Mouse (Mus musculus) heart, embryonic 16.5 days (tissue): ENCODE data around the gene Nptxr. TPM values are rescaled to one million over a fixed set of nuclear protein-coding genes. Genes with fewer than 3 reads are reported as not detected.

Experiments used
- ATAC-seq: fragments of 200-750 bp; cut with Nextera tagmentation; replicated peaks from 2 replicates; pipeline ENCODE4 v1.8.0; 2017; ENCODE audit warnings: moderate number of reproducible peaks; ENCODE audit not compliant: insufficient read depth, low FRiP score; ENCODE audit errors: extremely low read depth
- H3K27ac ChIP-seq: fragments of 300-500 bp; sonication (generic); 2 replicates; pipeline ENCODE4 v1.5.1; 2014; ENCODE audit warnings: mild to moderate bottlenecking, low read length, control low read depth, moderate library complexity
- H3K27me3 ChIP-seq: fragments of 300-500 bp; sonication (generic); 2 replicates; pipeline ENCODE4 v1.6.1; 2014; ENCODE audit warnings: low read length, mixed read lengths; ENCODE audit not compliant: control insufficient read depth, insufficient read depth
- H3K36me3 ChIP-seq: fragments of 300-500 bp; sonication (generic); 2 replicates; pipeline ENCODE4 v1.6.1; 2014; ENCODE audit not compliant: control insufficient read depth, insufficient read depth
- H3K4me1 ChIP-seq: fragments of 300-500 bp; sonication (generic); 2 replicates; pipeline ENCODE4 v1.6.1; 2014; ENCODE audit warnings: low read length, mixed read lengths; ENCODE audit not compliant: control insufficient read depth, insufficient read depth
- H3K4me2 ChIP-seq: fragments of 300-500 bp; sonication (generic); 2 replicates; pipeline ENCODE4 v1.6.1; 2014; ENCODE audit warnings: low read depth, mild to moderate bottlenecking, control low read depth, low read length
- H3K4me3 ChIP-seq: fragments of 300-500 bp; sonication (generic); 2 replicates; pipeline ENCODE4 v1.5.1; 2014; ENCODE audit warnings: mild to moderate bottlenecking, control low read depth, low read length
- H3K9ac ChIP-seq: fragments of 300-500 bp; sonication (generic); 2 replicates; pipeline ENCODE4 v1.6.1; 2014; ENCODE audit warnings: low read length, control low read depth
- H3K9me3 ChIP-seq: fragments of 300-500 bp; sonication (generic); replicated peaks from 2 replicates; pipeline ENCODE4 v1.6.1; 2016; ENCODE audit warnings: low read length; ENCODE audit not compliant: control insufficient read depth
- WGBS: fragments of 180-500 bp; shearing (Covaris S2); extraction: QIAGEN DNeasy Blood & Tissue Kit; methylation state at CpG from one replicate; pipeline ENCODE4 v1.1.7; 2014; 5-methylcytosine and 5-hydroxymethylcytosine counted together
- polyA plus RNA-seq: library from polyadenylated mRNA; unstranded; fragments of >200 nt; fragmentation: Nextera tagmentation; extraction: Ambion mirVana; gene quantifications from 2 replicates; pipeline ENCODE4 v1.2.1, GENCODE M21; 2015

The Nptxr gene
- polyA plus RNA-seq, 1 experiment from 2014 or later = 2.2 TPM

GRCm38 (mm10) chr15:79808658-79809057, 4.1 kb upstream of the Nptxr start:
- peaks cover 42% of the 10 kb centered on the region for H3K27me3 ChIP-seq
- H3K9ac ChIP-seq = no peak overlapping the region
- no peak overlapping the region for H3K4me3 ChIP-seq
- no peak overlapping the region for H3K4me2 ChIP-seq
- 51% methylated on average over 5 of the region's 5 CpGs for WGBS
- H3K4me1 ChIP-seq = peaks cover 2% of the 10 kb centered on the region
- no peak for ATAC-seq
- no peaks in the 10 kb centered on the region for H3K36me3 ChIP-seq
- H3K9me3 ChIP-seq = no peaks in the 10 kb centered on the region
- H3K27ac ChIP-seq = no peak overlapping the region

GRCm38 (mm10) chr15:79808114-79808513, 3.5 kb upstream of the Nptxr start:
- Histone ChIP-seq H3K4me2 (no peak overlapping the region), H3K27me3 (peaks cover 47% of the 10 kb centered on the region), H3K27ac (no peak overlapping the region), H3K4me1 (peaks cover 3% of the 10 kb centered on the region), H3K4me3 (no peak overlapping the region), H3K9ac (no peak overlapping the region), H3K36me3 (no peaks in the 10 kb centered on the region), H3K9me3 (no peaks in the 10 kb centered on the region)
- 30% methylated on average over 5 of the region's 5 CpGs for WGBS
- no peak for ATAC-seq

GRCm38 (mm10) chr15:79807050-79807449, 2.5 kb upstream of the Nptxr start:
- Histone ChIP-seq H3K9me3 (no peaks in the 10 kb centered on the region), H3K4me1 (peaks cover 3% of the 10 kb centered on the region), H3K4me2 (no peak overlapping the region), H3K4me3 (no peak overlapping the region), H3K27me3 (peaks cover 58% of the 10 kb centered on the region), H3K27ac (no peak overlapping the region), H3K9ac (no peak overlapping the region), H3K36me3 (no peaks in the 10 kb centered on the region)
- 29% methylated on average over 1 of the region's 1 CpGs for WGBS
- no peak for ATAC-seq

DNA sequence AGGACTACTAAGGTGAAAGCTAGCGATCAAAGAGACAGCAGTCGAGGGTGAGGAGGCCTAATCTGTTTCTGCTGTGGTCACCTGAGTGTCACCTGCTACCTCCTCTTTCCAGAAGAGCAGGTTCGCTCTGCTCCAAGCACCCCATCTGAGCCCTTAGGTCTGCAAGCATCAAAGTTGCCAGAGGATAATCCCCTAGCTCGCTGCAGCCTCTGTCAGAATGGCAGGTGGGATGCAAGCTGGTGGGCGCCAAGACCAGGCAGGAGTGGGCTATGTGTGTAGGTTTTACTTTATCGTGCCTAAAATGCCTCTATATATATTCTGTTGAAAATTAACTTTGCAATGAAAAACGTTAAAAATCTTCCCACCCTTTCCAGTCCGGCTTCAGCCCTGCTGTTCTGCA, 680 bp upstream of the Nptxr start:
- H3K9me3 ChIP-seq = no peaks in the 10 kb centered on the region
- no peaks in the 10 kb centered on the region for H3K36me3 ChIP-seq
- no peak overlapping the region for H3K27ac ChIP-seq
- H3K4me2 ChIP-seq = no peak overlapping the region
- H3K4me1 ChIP-seq = peaks cover 3% of the 10 kb centered on the region
- peaks cover 65% of the 10 kb centered on the region for H3K27me3 ChIP-seq
- ATAC-seq = no peak
- 27% methylated on average over 8 of the region's 8 CpGs for WGBS
- H3K4me3 ChIP-seq = no peak overlapping the region
- no peak overlapping the region for H3K9ac ChIP-seq

- Histone ChIP-seq H3K4me3 (peak overlapping the region; percentile 71), H3K27ac (no peak overlapping the region), H3K4me1 (peaks cover 3% of the 10 kb centered on the region), H3K4me2 (peak overlapping the region; percentile 95), H3K9ac (peak overlapping the region; percentile 70), H3K36me3 (no peaks in the 10 kb centered on the region), H3K9me3 (no peaks in the 10 kb centered on the region), H3K27me3 (peaks cover 63% of the 10 kb centered on the region)
- 6% methylated on average over 78 of the region's 81 CpGs for WGBS
- peak; percentile 56 for ATAC-seq
Observed at GRCm38 (mm10) chr15:79803533-79804351, 824 bp downstream of the Nptxr start.

GRCm38 (mm10) chr15:79802304-79802703, 2.3 kb downstream of the Nptxr start:
- WGBS = 47% methylated on average over 4 of the region's 4 CpGs
- Histone ChIP-seq H3K4me3 (no peak overlapping the region), H3K9me3 (no peaks in the 10 kb centered on the region), H3K36me3 (no peaks in the 10 kb centered on the region), H3K4me1 (peaks cover 3% of the 10 kb centered on the region), H3K27ac (no peak overlapping the region), H3K9ac (no peak overlapping the region), H3K27me3 (peaks cover 58% of the 10 kb centered on the region), H3K4me2 (no peak overlapping the region)
- ATAC-seq = no peak

DNA sequence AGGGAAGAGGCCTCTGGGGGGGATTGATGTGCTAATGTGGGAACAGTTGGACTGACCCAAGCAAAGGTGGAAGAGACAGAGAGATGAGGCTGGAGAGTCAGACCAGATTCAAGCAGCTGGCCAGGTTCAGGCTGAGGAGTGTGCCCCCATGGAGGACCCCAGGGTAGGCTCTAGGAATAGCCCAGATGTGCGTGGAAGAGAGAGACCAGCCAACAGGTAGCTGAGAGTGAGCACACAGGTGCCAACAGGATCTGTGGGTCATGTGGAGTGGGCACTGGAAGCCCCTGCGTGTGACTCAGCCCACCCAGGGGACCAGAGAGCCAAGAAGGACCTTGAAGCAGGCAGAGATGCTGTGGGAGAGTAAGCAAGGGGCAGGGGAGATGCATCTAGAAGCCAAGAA, 2.9 kb downstream of the Nptxr start:
- Histone ChIP-seq H3K36me3 (no peaks in the 10 kb centered on the region), H3K27me3 (peaks cover 52% of the 10 kb centered on the region), H3K4me3 (no peak overlapping the region), H3K9me3 (no peaks in the 10 kb centered on the region), H3K4me2 (no peak overlapping the region), H3K4me1 (peaks cover 3% of the 10 kb centered on the region), H3K9ac (no peak overlapping the region), H3K27ac (no peak overlapping the region)
- no peak for ATAC-seq
- WGBS = 48% methylated on average over 2 of the region's 2 CpGs

GRCm38 (mm10) chr15:79800701-79801100, 3.9 kb downstream of the Nptxr start:
- ATAC-seq = no peak
- H3K27ac ChIP-seq = no peak overlapping the region
- WGBS = 61% methylated on average over 11 of the region's 11 CpGs
- H3K4me3 ChIP-seq = no peak overlapping the region
- no peaks in the 10 kb centered on the region for H3K9me3 ChIP-seq
- peaks cover 42% of the 10 kb centered on the region for H3K27me3 ChIP-seq
- H3K36me3 ChIP-seq = no peaks in the 10 kb centered on the region
- H3K9ac ChIP-seq = no peak overlapping the region
- no peak overlapping the region for H3K4me2 ChIP-seq
- H3K4me1 ChIP-seq = peaks cover 3% of the 10 kb centered on the region

- Histone ChIP-seq H3K4me2 (no peak overlapping the region), H3K9ac (no peak overlapping the region), H3K27ac (no peak overlapping the region), H3K27me3 (peaks cover 29% of the 10 kb centered on the region), H3K36me3 (no peaks in the 10 kb centered on the region), H3K4me1 (peaks cover under 1% of the 10 kb centered on the region; the same call in 1 of the 2 replicates), H3K4me3 (no peak overlapping the region), H3K9me3 (no peaks in the 10 kb centered on the region)
- no peak for ATAC-seq
- WGBS = 80% methylated on average over 10 of the region's 10 CpGs
Observed at GRCm38 (mm10) chr15:79798591-79798990, 6.0 kb downstream of the Nptxr start.
